Mouse (Mus musculus): ENCODE measurements around the gene Retreg2. TPM values are rescaled to one million over a fixed set of nuclear protein-coding genes. Genes with fewer than 3 reads are reported as not detected.

Retreg2 gene
- polyA plus RNA-seq (2015; fragmentation: Illumina TruSeq; extraction: RNeasy Lipid Tissue Mini Kit (QIAGEN cat#74804); ENCODE audit: insufficient read depth, low replicate concordance), result 43.0 TPM

GRCm38 (mm10) chr1:75142301-75143261 lies at the start of gene Retreg2, which contains the start of gene Cnppd1:
Gene Retreg2, plus strand, starts transcription at chr1:75142778.
Gene Cnppd1, minus strand, starts transcription at chr1:75142711.

GRCm38 (mm10) chr1:75124346-75125321 lies 17.9 kb upstream of the Retreg2 start, which contains the start of gene Nhej1:
Gene Nhej1, minus strand, starts transcription at chr1:75125200.

GRCm38 (mm10) chr1:75133421-75134207 lies 9.0 kb upstream of the Retreg2 start, which contains the start of gene Slc23a3:
Gene Slc23a3, minus strand, starts transcription at chr1:75133890.

GRCm38 (mm10) chr1:75168472-75169464 lies 26.2 kb downstream of the Retreg2 start, which contains the start of gene Zfand2b:
Gene Zfand2b, plus strand, starts transcription at chr1:75168646.

GRCm38 (mm10) chr1:75180105-75180590 lies 37.6 kb downstream of the Retreg2 start, which contains the start of gene Abcb6:
Gene Abcb6, minus strand, starts transcription at chr1:75180392.

GRCm38 (mm10) chr1:75191622-75192402 lies 49.2 kb downstream of the Retreg2 start, which contains the start of the genes Ankzf1 and Atg9a:
Gene Ankzf1, plus strand, starts transcription at chr1:75192151.
Gene Atg9a, minus strand, starts transcription at chr1:75192196.

Other genes starting within 250 kb of the Retreg2 start
- not detected for gene Cryba2, start 249.6 kb upstream of the Retreg2 start, polyA plus RNA-seq (2015; fragmentation: Illumina TruSeq; extraction: RNeasy Lipid Tissue Mini Kit (QIAGEN cat#74804); ENCODE audit: insufficient read depth, low replicate concordance)
- not detected for gene Cfap65, start 207.2 kb upstream of the Retreg2 start, polyA plus RNA-seq (2015; fragmentation: Illumina TruSeq; extraction: RNeasy Lipid Tissue Mini Kit (QIAGEN cat#74804); ENCODE audit: insufficient read depth, low replicate concordance)
- not detected for gene Ihh, start 191.1 kb upstream of the Retreg2 start, polyA plus RNA-seq (2015; fragmentation: Illumina TruSeq; extraction: RNeasy Lipid Tissue Mini Kit (QIAGEN cat#74804); ENCODE audit: insufficient read depth, low replicate concordance)
- gene Nhej1, start 17.6 kb upstream of the Retreg2 start, polyA plus RNA-seq (2015; fragmentation: Illumina TruSeq; extraction: RNeasy Lipid Tissue Mini Kit (QIAGEN cat#74804); ENCODE audit: insufficient read depth, low replicate concordance), result 5.4 TPM
- gene Slc23a3, start 8.9 kb upstream of the Retreg2 start, polyA plus RNA-seq (2015; fragmentation: Illumina TruSeq; extraction: RNeasy Lipid Tissue Mini Kit (QIAGEN cat#74804); ENCODE audit: insufficient read depth, low replicate concordance), result 0.33 TPM
- gene Cnppd1, start 67 bp upstream of the Retreg2 start, polyA plus RNA-seq (2015; fragmentation: Illumina TruSeq; extraction: RNeasy Lipid Tissue Mini Kit (QIAGEN cat#74804); ENCODE audit: insufficient read depth, low replicate concordance), result 63.6 TPM
- gene Zfand2b, start 25.9 kb downstream of the Retreg2 start, polyA plus RNA-seq (2015; fragmentation: Illumina TruSeq; extraction: RNeasy Lipid Tissue Mini Kit (QIAGEN cat#74804); ENCODE audit: insufficient read depth, low replicate concordance), result 16.0 TPM
- 7.9 TPM for gene Abcb6, start 37.6 kb downstream of the Retreg2 start, polyA plus RNA-seq (2015; fragmentation: Illumina TruSeq; extraction: RNeasy Lipid Tissue Mini Kit (QIAGEN cat#74804); ENCODE audit: insufficient read depth, low replicate concordance)
- 38.1 TPM for gene Ankzf1, start 49.4 kb downstream of the Retreg2 start, polyA plus RNA-seq (2015; fragmentation: Illumina TruSeq; extraction: RNeasy Lipid Tissue Mini Kit (QIAGEN cat#74804); ENCODE audit: insufficient read depth, low replicate concordance)
- gene Atg9a, start 49.4 kb downstream of the Retreg2 start, polyA plus RNA-seq (2015; fragmentation: Illumina TruSeq; extraction: RNeasy Lipid Tissue Mini Kit (QIAGEN cat#74804); ENCODE audit: insufficient read depth, low replicate concordance), result 12.6 TPM
- 25.5 TPM for gene Glb1l, start 68.0 kb downstream of the Retreg2 start, polyA plus RNA-seq (2015; fragmentation: Illumina TruSeq; extraction: RNeasy Lipid Tissue Mini Kit (QIAGEN cat#74804); ENCODE audit: insufficient read depth, low replicate concordance)
- gene Stk16, start 68.1 kb downstream of the Retreg2 start, polyA plus RNA-seq (2015; fragmentation: Illumina TruSeq; extraction: RNeasy Lipid Tissue Mini Kit (QIAGEN cat#74804); ENCODE audit: insufficient read depth, low replicate concordance), result 82.7 TPM
- gene Tuba4a, start 77.1 kb downstream of the Retreg2 start, polyA plus RNA-seq (2015; fragmentation: Illumina TruSeq; extraction: RNeasy Lipid Tissue Mini Kit (QIAGEN cat#74804); ENCODE audit: insufficient read depth, low replicate concordance), result 76.6 TPM
- gene A630095N17Rik, start 89.3 kb downstream of the Retreg2 start, polyA plus RNA-seq (2015; fragmentation: Illumina TruSeq; extraction: RNeasy Lipid Tissue Mini Kit (QIAGEN cat#74804); ENCODE audit: insufficient read depth, low replicate concordance), result not detected
- 31.4 TPM for gene Dnajb2, start 93.6 kb downstream of the Retreg2 start, polyA plus RNA-seq (2015; fragmentation: Illumina TruSeq; extraction: RNeasy Lipid Tissue Mini Kit (QIAGEN cat#74804); ENCODE audit: insufficient read depth, low replicate concordance)
- gene Ptprn, start 121.7 kb downstream of the Retreg2 start, polyA plus RNA-seq (2015; fragmentation: Illumina TruSeq; extraction: RNeasy Lipid Tissue Mini Kit (QIAGEN cat#74804); ENCODE audit: insufficient read depth, low replicate concordance), result not detected
- not detected for gene Resp18, start 135.6 kb downstream of the Retreg2 start, polyA plus RNA-seq (2015; fragmentation: Illumina TruSeq; extraction: RNeasy Lipid Tissue Mini Kit (QIAGEN cat#74804); ENCODE audit: insufficient read depth, low replicate concordance)
- 14.7 TPM for gene Dnpep, start 175.2 kb downstream of the Retreg2 start, polyA plus RNA-seq (2015; fragmentation: Illumina TruSeq; extraction: RNeasy Lipid Tissue Mini Kit (QIAGEN cat#74804); ENCODE audit: insufficient read depth, low replicate concordance)
- 23.7 TPM for gene Des, start 217.6 kb downstream of the Retreg2 start, polyA plus RNA-seq (2015; fragmentation: Illumina TruSeq; extraction: RNeasy Lipid Tissue Mini Kit (QIAGEN cat#74804); ENCODE audit: insufficient read depth, low replicate concordance)
- gene Speg, start 232.5 kb downstream of the Retreg2 start, polyA plus RNA-seq (2015; fragmentation: Illumina TruSeq; extraction: RNeasy Lipid Tissue Mini Kit (QIAGEN cat#74804); ENCODE audit: insufficient read depth, low replicate concordance), result 4.5 TPM

All from spleen, adult 10 weeks (tissue).